Mouse (Mus musculus) limb, embryonic 14.5 days (tissue): ENCODE measurements at regions not wholly inside any gene's neighbourhood (a gene's known extent, or its start where the extent isn't known, plus 50 kb on each side); places are given as distances from the start of the nearest gene placed in this dataset.

Experiments
- ATAC-seq: fragments of 200-750 bp; cut with Nextera tagmentation; 2 replicates; pipeline ENCODE4 v1.8.0; 2017; ENCODE audit warnings: low read depth, moderate number of reproducible peaks, moderate TSS enrichment; ENCODE audit not compliant: low FRiP score
- DNase-seq: peaks from one replicate; pipeline ENCODE4 v3.0.0-alpha.2; 2015; ENCODE audit warnings: low spot score
- H3K27ac ChIP-seq: fragments of 300-500 bp; sonication (generic); replicated peaks from 2 replicates; pipeline ENCODE4 v1.5.1; 2014; ENCODE audit warnings: low read depth, mild to moderate bottlenecking, low read length, moderate library complexity, mixed read lengths
- H3K27me3 ChIP-seq: fragments of 300-500 bp; sonication (generic); 2 replicates; pipeline ENCODE4 v1.6.1; 2014; ENCODE audit warnings: low read length, mixed read lengths; ENCODE audit not compliant: control insufficient read depth, insufficient read depth
- H3K36me3 ChIP-seq: fragments of 300-500 bp; sonication (generic); 2 replicates; pipeline ENCODE4 v1.6.1; 2014; ENCODE audit warnings: mild to moderate bottlenecking, low read length, moderate library complexity, mixed read lengths; ENCODE audit not compliant: control insufficient read depth, insufficient read depth
- H3K4me1 ChIP-seq: fragments of 300-500 bp; sonication (generic); 2 replicates; pipeline ENCODE4 v1.6.1; 2014; ENCODE audit warnings: antibody characterized with exemption, low read length, mixed read lengths; ENCODE audit not compliant: control insufficient read depth, insufficient read depth
- H3K4me2 ChIP-seq: fragments of 300-500 bp; sonication (generic); replicated peaks from 2 replicates; pipeline ENCODE4 v1.6.1; 2014; ENCODE audit warnings: low read depth, mild to moderate bottlenecking, low read length, moderate library complexity; ENCODE audit not compliant: severe bottlenecking
- H3K4me3 ChIP-seq: fragments of 300-500 bp; sonication (generic); replicated peaks from 2 replicates; pipeline ENCODE4 v1.5.1; 2014; ENCODE audit warnings: low read length
- H3K9ac ChIP-seq: fragments of 300-500 bp; sonication (generic); 2 replicates; pipeline ENCODE4 v1.6.1; 2014; ENCODE audit warnings: mild to moderate bottlenecking, low read depth, low read length, moderate library complexity; ENCODE audit not compliant: severe bottlenecking
- H3K9me3 ChIP-seq: fragments of 300-500 bp; sonication (generic); 2 replicates; pipeline ENCODE4 v1.6.1; 2016; ENCODE audit warnings: low read length; ENCODE audit not compliant: control insufficient read depth
- POLR2A ChIP-seq: fragments of 200-500 bp; IDR thresholded peaks from 2 replicates; pipeline ENCODE4 v1.8.0; 2012; ENCODE audit warnings: inconsistent platforms, mild to moderate bottlenecking, moderate library complexity, borderline replicate concordance; ENCODE audit not compliant: insufficient read depth, insufficient read length; ENCODE audit errors: extremely low read depth
- WGBS: fragments of 180-500 bp; shearing (Covaris S2); extraction: QIAGEN DNeasy Blood & Tissue Kit; methylation state at CpG from one replicate; pipeline ENCODE4 v1.1.7; 2014; 5-methylcytosine and 5-hydroxymethylcytosine counted together

GRCm38 (mm10) chr13:111957118-111957517 is 148.3 kb upstream of the Map3k1 start:
- DNase-seq (no peak), ATAC-seq (no peak)
- Histone ChIP-seq H3K27me3 (no peaks in the 10 kb centered on the region), H3K27ac (no peak overlapping the region), H3K4me1 (peaks cover 11% of the 10 kb centered on the region), H3K36me3 (no peaks in the 10 kb centered on the region), H3K4me2 (no peak overlapping the region), H3K9ac (no peak overlapping the region), H3K4me3 (no peak overlapping the region), H3K9me3 (no peaks in the 10 kb centered on the region)
- TF ChIP-seq POLR2A = no peak
- 77% methylated on average over 3 of the region's 3 CpGs for WGBS

- no peak overlapping the region for H3K4me2 ChIP-seq
- no peak for TF ChIP-seq POLR2A
- DNase-seq (no peak), ATAC-seq (no peak)
- H3K9ac ChIP-seq = no peak overlapping the region
- no peak overlapping the region for H3K4me3 ChIP-seq
- H3K4me1 ChIP-seq = peaks cover 11% of the 10 kb centered on the region
- H3K36me3 ChIP-seq = no peaks in the 10 kb centered on the region
- 92% methylated on average over 11 of the region's 11 CpGs for WGBS
- H3K9me3 ChIP-seq = no peaks in the 10 kb centered on the region
- no peaks in the 10 kb centered on the region for H3K27me3 ChIP-seq
- H3K27ac ChIP-seq = no peak overlapping the region
Observed at GRCm38 (mm10) chr13:111957674-111958273, 149.0 kb upstream of the Map3k1 start.

- H3K4me3 ChIP-seq = no peak overlapping the region
- H3K4me2 ChIP-seq = no peak overlapping the region
- H3K9ac ChIP-seq = no peak overlapping the region
- no peak for TF ChIP-seq POLR2A
- WGBS = 94% methylated on average over 1 of the region's 1 CpGs
- H3K9me3 ChIP-seq = no peaks in the 10 kb centered on the region
- H3K4me1 ChIP-seq = peaks cover 11% of the 10 kb centered on the region
- ATAC-seq = no peak
- H3K36me3 ChIP-seq = no peaks in the 10 kb centered on the region
- no peaks in the 10 kb centered on the region for H3K27me3 ChIP-seq
- no peak overlapping the region for H3K27ac ChIP-seq
- DNase-seq = no peak
Observed at GRCm38 (mm10) chr13:111958421-111958820, 149.6 kb upstream of the Map3k1 start.

GRCm38 (mm10) chr13:111960036-111960435 is 151.2 kb upstream of the Map3k1 start:
- DNase-seq (no peak), ATAC-seq (no peak)
- Histone ChIP-seq H3K27me3 (no peaks in the 10 kb centered on the region), H3K4me1 (peaks cover 1% of the 10 kb centered on the region; the same call in 1 of the 2 replicates), H3K4me3 (no peak overlapping the region), H3K4me2 (no peak overlapping the region), H3K9ac (no peak overlapping the region), H3K27ac (no peak overlapping the region), H3K36me3 (no peaks in the 10 kb centered on the region), H3K9me3 (no peaks in the 10 kb centered on the region)
- WGBS = 100% methylated on average over 2 of the region's 2 CpGs
- no peak for TF ChIP-seq POLR2A

GRCm38 (mm10) chr13:111961423-111961822 is 152.6 kb upstream of the Map3k1 start:
- H3K4me3 ChIP-seq = no peak overlapping the region
- ATAC-seq (no peak), DNase-seq (no peak)
- no peaks in the 10 kb centered on the region for H3K9me3 ChIP-seq
- no peaks in the 10 kb centered on the region for H3K4me1 ChIP-seq
- no peak overlapping the region for H3K27ac ChIP-seq
- H3K9ac ChIP-seq = no peak overlapping the region
- WGBS = 59% methylated on average over 6 of the region's 6 CpGs
- no peaks in the 10 kb centered on the region for H3K27me3 ChIP-seq
- no peaks in the 10 kb centered on the region for H3K36me3 ChIP-seq
- TF ChIP-seq POLR2A = no peak
- H3K4me2 ChIP-seq = no peak overlapping the region

- Histone ChIP-seq H3K4me1 (peaks cover under 1% of the 10 kb centered on the region; the same call in 1 of the 2 replicates), H3K9me3 (no peaks in the 10 kb centered on the region), H3K36me3 (no peaks in the 10 kb centered on the region), H3K4me3 (no peak overlapping the region), H3K27ac (no peak overlapping the region), H3K4me2 (no peak overlapping the region), H3K9ac (no peak overlapping the region), H3K27me3 (no peaks in the 10 kb centered on the region)
- TF ChIP-seq POLR2A = no peak
- WGBS = 87% methylated on average over 4 of the region's 4 CpGs
- DNase-seq (no peak), ATAC-seq (no peak)
Observed at GRCm38 (mm10) chr13:111962155-111962554, 153.4 kb upstream of the Map3k1 start.
